Mouse (Mus musculus) adrenal gland, postnatal 14 days (tissue): ENCODE results near the gene Fam241a. TPM values are rescaled to one million over a fixed set of nuclear protein-coding genes. Genes with fewer than 3 reads are reported as not detected.
A peak's percentile ranks its signal among the peaks of the same experiment; 100 is the strongest.

Experiments used
- DNase-seq: peaks from one replicate; pipeline ENCODE4 v3.0.0; 2021; ENCODE audit warnings: mixed read lengths
- total RNA-seq: library from RNA; stranded (reverse); gene quantifications from 2 replicates; pipeline ENCODE4 v1.2.3, GENCODE M21; 2021

Fam241a gene
- total RNA-seq, 1 experiment from 2014 or later: 7.8 TPM

DNA sequence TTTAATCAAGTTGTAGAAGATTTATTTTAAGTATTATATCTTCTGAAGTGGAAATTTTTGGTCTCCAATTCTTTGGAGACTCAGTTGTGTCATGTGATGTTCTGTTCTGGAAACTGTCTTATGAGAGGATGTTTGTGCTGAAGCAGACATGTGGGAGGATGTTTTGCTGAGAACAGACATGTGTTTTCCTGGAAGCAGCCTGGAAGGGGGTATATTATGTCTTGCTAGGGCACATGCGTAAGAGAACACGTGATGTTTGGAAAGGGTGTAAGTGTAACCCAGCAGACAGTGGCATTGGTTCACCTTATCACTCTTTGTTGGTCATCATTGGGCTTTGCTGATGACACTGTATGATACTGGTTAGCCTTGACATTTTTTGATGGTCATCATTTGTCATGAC, 20.6 kb downstream of the Fam241a start:
- no peak for DNase-seq

DNA sequence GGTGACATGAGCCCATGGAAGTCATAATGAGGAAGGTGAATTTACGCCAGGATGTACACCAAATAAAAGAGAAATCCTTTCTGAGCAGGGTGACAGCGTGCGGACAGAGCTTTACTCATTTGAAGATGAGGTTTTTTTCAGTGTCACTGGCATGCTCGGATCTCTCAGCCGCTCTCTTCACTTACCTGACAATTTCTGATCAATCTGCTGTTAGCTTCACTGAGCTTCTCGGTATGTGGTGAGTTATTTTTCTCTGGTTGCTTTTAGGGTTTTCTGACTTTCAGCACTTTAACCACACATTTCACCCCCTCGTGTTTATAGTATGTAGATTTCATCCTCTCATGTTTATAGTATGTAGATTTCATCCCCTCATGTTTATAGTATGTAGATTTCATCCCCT, 21.1 kb downstream of the Fam241a start:
- DNase-seq: no peak

DNA sequence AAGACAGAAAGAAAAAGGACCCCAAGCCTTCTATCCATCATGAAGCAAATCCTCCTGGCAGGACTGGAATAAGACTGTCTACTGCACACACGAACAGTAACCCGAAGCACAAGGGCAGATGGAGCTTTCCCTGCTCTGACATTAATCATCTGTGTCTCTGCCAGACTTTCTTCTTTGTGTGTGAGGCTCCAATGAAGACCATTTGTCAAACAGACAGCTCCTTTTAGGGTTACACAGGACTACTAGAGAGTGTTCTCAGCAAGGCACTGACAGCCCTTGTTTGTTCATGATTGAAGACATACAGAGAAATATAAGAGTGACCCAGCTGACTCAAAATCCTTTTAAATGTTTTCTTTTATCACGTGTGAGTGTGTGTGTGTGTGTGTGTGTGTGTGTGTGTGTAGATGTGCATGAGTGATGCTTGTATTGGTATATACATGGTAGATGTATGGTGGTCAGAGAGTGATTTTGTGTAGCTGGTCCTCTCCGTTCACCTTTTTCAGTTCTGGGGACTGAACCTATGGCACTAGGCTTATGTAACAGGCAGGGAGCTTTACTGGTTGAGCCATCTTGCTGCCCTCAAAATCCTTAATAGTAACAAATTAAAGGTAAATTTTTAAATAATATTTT, 21.8 kb downstream of the Fam241a start:
- DNase-seq: no peak

DNA sequence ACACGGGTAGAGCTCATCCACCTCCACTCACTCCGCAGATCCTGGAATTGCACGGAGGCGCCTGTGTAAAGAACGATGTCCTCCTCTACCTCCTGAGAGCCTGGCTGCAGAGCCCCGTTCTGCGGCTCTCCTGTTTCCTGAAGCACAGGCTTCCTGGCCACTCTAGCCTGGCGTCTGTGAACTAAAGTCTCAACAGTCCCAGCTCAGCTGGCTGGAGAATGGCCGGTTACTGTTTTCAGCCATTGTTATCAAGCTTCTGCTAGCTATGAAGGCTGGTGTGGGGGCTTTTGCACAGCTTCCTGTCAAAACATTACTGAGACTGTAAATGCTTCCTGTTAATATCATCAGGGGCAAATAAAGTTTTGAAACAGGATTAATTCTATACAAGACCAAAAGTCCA, 24.5 kb downstream of the Fam241a start:
- DNase-seq: no peak

DNA sequence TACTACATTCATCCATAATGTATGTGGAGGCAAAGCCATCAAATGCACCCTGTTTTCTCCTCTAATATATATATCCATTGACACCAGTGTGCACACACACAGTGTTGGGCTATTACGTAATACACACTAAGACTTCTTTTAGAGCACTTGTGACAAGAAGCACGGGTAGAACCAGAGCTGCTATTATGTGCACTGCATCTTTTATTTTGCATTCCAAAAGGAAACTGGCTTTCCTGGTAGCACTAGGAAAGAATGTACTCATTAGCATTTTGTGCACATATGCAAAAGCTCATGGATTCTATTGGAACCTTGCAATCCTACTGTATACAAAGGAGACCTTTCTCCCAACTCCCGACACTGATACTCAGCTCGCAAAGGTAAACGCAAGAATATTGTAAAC, 27.2 kb downstream of the Fam241a start:
- no peak for DNase-seq

DNA sequence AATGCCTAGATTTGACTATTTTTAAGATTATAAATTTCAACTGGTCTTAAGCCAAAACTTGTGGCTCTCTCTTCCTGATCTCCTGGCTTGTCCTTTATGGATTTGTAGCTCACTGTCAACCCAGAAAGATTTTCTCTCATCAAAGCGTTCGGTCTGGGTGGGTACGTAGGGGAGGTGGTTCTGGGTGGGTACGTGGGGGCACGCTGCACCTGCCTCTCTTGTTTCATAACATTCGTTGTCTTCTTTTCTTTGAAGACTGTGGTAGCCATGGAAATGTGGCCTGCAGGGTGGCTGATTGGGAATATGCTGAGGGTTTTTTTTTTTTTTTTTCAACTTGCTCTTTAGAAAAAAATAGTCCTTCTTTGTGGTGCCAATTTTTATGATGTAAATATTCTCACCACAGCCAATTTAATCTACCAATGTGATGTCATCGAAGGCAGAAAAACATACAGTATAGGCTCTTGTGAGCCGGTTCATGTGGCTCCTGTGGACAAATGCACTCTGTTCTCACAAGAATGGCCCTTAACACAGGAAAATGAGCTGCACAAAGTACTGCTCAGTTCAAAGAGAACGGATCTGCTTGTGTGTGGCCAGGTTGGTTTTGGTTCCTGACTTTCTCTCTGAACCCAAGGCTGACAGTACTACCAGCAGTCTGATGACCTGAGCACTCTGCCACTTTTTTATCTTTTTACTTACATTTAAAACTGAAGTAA, 27.9 kb downstream of the Fam241a start:
- DNase-seq: no peak

DNA sequence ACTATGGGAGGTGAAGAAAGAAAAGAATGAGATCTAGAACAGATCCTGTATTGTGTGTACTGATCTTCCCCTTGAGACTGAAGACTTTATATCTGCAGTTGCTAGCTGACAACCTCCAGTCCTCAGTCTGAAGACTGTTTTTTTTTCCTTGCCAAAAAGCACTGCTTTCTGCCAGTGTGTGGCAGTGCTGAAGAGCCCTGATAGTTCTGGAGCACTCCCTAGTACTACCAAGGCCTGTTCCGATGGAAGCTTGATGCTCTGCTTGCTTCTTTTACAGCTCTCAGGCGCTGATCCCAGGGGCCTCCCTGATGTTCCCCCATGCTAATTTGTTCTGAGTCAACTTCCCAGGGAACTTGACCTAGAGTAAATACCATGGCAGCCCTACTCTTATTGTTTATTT, 31.9 kb downstream of the Fam241a start:
- DNase-seq: no peak

DNA sequence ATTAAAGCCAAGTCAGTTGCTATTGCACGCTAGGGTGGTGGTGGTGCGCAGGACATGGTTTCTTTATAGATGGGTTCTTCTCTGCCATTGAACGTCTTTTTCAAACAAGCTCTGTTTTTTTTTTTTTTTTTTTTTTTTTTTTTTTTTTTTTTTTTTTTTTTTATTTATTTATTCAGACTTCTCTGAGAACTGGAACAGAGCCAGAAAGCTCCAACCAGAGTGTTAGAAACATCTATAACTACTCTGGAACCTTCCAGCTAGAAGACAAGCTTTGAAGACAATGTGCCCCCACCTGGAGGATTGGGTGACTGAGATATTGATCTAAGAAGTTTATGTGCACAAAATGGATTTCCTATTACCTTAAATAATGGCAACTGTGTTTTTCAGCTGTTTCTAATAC, 32.6 kb downstream of the Fam241a start:
- no peak for DNase-seq

DNA sequence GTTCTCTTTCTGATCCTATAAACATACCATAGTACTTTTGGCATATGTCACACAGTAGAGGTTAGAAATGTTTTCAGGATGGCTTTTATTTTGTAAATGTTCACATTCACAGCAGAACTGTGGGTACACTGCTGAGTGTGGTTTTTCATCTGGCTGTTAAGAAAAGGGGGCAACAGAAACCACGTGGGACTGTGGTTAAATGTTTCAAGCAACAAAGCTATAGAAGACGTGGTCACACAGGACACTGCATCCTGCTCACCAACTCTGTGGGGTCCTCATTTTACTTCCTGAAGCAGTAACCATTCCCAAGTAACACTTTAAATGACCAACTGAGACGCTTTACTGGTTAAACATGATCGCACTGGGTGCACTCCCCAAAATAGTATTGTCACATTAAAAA, 33.6 kb downstream of the Fam241a start:
- no peak for DNase-seq

DNA sequence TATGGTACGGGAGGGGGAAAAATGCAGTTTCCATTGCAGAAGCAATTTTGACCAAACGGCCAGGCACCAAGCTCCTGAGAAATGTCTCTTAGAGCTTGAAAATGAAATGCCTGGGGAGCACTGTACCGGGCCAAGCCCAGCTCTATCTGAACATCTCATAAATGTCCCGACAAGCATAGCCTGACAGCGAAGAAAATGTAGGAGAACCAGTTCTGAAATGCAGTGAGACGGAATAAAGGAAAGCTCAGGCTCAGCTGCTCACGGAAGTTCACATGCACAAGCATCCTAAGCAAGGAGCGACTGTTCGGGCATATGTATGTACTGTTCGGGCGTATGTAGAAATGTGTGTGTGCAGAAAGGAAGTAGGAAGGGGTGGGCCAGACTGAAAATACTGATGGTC, 34.8 kb downstream of the Fam241a start:
- DNase-seq: no peak

DNA sequence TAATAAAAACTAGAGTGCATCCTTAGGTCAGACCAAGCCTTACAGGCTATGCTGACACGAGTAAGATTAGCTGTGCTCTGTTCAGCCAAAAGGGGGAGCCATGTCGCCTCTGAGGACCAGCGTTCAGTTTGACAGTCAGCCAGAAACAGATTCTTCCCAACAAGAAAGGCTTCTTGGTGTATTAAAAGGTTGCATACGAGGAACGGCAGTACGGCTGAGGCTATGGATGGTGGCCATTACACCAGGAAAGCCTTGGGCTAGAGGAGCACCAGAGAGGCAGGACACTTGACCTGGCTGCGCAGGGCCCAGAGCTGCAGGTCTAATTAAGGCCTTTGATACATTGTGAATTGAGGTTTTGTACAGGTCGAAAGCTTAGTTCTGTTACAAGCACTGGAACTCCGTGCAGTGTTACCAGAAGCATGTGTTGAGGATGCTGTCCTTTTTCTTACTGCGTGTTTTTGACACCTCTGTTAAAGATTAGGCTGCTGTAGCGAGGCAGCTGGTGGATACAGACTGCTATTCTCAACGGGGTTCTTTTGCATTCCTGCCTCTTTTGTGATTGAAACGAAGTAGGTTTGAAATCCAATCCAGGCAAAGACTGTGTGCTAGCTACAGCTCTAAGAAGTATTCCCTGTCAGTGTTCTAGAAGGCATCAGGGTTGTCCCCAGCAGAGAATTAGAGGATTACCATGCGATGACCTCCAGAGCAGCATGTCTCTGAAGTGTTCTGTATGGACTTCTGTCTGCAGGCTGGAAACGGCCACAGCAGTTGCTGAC, 42.5 kb downstream of the Fam241a start:
- peak; percentile 84 for DNase-seq

DNA sequence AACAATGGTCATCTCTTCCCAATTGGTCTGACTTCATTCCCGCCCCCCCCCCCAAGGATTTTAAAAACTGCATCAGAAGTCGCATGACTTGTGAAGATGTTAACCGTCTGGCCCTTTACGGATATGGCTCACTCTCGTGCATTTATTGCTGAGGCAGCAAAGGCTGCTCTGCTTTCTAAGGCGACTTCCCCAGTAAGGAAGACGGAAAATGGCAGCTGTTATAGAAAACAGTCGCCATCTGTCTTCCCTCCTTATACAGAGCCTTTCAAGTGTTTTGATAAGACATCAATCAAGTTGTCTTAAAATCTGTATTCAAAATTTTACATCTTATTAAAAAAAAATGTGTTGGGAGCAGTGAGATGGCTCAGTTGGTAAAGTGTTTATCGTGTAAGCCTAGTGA, 43.4 kb downstream of the Fam241a start:
- no peak for DNase-seq

DNA sequence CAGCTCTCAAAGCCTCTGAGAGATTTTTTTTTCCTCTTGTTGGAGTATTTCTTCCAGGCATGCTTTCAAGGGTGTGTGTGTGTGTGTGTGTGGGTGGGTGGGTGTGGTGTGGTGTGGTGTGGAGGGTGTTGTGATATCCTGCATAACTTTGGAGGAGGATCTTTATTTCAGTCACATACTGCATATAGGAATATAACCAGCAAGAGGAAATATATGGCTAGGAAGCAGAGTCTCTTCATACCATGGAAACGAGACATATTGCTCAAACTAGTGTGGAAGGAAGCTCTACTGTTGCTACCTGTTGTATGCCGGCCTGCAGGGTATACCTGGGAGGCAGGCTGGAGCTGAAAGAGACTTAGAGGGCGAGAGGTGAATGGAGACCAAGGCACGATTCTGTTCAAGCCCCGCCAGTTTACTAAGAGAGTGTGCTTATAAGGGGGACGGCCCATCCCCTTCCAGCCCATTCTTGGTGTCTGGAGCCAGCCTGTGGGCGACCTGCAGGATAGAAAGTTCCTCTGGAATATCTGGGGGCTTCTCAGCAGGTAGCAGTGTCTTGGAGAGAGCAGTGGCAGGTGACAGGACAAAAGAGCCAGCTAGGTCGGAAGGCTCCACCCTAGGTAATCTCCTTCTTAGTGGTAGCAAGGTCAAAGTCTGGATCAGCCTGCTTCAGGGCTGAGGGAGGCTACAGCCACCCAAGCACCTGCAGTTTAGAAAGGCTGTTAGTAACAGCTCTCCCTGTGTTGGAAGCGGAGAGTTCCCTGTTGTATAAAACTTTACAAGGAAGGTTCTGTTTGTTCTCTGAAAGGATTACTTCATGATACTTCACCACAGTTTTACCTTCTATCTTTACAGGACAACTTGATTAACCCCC, 45.1 kb downstream of the Fam241a start:
- no peak for DNase-seq

DNA sequence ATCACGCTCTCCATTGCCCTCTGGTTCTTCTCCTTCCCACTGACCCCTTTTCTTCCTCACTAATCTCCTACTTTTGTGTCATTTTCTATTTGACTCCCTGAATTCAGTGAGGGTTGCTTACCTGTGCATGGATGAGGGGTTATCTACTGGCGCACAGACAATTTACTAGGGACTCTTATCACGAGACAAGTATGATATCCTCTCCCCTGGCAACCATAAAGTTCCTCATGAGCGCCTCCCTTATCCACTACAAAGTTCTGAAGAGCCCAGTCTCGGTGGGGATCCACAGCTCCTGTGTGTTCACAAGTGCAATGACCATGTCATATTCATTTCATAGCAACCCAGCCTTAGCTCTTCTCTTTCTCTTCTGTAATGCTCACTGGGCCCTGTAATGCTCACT, 46.2 kb downstream of the Fam241a start:
- DNase-seq: no peak

DNA sequence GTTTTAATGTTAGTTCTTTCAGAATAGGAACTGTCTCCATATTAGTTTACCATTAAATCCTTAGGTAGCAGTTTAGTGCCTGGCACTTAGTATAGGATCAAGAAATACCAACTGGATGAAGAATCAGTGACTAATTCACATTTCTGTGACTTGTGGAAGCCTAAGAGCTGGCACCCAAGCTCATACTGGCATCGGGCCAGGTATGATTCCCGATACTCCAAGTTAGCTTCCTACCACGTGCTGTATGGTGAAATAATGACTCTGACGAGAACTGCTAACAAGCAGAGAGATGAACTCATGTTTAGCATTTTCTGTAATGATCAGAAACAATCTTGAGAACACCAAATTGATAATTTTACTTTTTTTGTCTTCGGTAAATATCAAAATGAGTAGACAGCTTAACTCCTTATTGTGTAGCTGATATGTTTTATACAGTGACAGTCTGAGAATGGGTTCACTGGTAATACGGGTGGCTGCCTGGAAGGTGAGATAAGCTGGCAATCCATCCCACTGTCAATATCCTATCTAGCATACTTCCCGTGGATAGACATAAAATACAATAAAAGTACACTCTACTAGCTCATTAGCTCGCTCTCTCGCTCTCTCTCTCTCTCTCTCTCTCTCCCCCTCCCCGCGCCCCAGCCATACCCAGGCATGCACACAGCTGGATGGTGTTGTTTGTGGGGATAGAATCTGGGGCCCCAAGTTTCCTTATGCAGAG, 47.9 kb downstream of the Fam241a start:
- peak; percentile 66 for DNase-seq

DNA sequence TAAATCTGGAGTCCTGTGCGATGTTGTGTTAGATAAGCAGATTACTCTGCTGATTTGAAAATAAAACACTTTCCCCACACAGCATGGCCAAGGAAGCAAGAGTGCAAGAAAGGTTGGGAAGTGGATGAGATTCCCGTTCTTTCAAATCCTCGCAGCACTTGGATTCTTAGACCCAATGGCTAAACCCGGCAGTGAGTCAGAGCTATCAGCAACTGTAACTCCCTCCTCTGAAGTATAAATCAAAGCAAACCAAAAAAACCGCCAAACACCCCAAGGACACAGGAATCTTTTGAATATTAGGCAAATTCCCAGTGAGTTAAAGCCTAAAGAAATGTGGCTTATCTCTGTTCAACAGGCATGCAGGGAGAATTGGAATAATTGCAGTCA, 52.2 kb downstream of the Fam241a start:
- DNase-seq: peak; percentile 51

DNA sequence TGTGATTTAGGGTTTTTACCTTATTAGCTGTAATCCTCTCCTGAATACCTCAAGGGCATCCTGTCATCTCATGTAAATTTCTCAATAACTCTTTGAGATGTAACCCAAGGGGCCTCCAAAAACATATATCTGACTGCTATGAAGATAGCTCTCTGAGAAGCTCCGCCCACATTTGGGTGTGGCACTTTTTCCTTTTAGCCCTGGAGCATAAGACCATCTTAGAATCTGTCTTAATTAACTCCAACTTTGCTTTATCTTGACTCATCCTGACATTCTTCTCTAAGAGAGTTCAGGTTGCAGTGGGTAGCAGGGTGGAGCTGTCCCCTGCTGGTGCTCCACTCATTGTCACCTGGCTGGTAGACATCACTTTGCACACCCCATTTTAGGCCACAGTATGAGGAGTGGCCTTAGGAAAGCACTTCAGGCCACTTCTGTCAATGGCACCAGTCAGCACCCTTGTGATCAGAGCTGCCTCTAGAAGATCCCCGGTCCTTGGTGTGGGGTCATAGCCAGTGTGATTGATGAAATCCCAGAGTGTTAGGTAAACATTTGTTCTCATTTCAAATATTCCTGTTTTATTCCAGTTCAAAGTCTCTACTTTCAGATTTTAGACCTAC, 52.7 kb downstream of the Fam241a start:
- peak; percentile 37 for DNase-seq

DNA sequence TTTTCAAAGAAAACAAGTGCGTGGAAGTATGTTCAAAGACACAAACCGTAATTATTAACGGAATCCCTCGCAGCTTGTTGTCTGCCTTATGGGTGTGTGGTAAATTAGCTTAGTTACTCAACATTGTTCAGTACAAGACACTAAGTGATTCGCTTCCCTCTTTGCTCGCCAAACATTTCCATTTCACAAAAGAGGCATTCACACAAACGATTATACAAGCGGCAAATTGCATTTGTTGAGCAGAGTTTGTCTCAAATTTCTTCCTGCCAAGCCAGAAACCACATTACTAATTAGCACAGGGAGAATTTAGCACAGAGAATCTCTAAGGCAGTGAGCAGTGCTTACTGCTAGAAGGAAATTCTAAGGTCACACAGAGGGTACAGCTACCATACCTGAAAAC, 54.2 kb downstream of the Fam241a start:
- DNase-seq: no peak

DNA sequence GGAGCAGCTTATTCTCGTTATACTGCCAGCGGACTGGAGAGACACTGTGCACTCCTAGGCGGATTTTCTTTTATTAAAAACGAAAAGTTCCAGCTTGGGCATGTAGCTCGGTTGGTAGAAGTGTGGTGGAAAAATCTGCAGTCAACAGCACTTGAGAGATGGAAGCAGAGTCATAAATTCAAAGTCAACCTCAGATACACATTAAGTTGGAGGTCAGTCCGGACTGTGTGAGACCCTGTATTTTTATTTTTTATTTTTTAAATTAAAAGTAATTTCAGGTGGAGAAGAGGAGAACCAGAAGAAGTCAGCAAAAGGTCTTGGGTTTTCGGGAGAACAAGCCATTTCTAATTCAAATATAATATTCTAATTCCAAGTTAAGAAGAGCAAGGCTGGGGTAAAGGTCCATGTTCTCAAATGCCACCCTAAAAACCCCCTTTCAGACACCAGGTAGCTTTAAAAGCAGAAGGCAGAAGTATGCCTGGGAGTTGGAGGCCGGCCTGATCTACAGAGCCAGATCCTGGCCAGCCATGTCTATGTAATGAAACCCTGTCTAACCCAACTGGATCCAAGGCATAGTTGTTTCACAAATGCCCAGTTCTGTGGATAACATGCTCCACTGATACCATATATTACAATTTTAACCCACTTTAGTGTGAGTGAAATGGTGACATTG, 58.0 kb downstream of the Fam241a start:
- no peak for DNase-seq

DNA sequence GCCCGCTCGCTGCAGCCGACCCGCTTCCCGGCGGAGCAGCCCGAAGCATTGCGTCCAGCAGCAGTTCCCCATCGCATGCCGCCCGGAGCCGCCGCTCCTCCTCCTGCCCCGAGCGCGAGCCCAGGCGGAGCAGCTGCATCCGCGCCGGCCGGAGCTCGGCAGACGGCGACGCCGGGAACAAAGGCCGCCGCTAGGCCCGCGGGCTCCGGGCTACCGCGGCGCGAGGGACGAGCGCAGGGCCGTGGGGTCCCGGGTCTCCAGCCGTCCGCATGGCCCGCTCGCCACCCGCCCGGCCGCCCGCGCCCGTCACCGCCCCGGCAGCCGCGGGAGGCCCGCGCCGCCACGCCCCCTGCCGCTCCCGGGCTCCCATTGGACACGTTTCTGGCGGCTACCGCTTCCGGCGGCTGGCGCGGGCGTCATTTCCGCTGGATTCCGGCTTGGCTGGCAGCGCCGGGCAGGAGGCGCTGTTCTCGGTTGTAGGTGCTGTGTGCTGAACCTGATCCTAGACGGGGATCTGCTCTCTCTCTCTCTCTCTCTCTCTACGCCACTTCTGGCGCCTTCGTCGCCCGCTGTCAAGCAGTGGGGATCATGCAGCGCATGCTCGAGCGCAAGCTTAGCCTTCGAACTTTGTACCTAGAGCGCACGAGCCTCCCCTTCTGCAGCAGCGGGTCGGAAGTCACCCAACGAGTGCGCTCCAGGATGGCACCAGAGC, 58.8 kb downstream of the Fam241a start, which contains the start of gene Ap1ar:
Gene Ap1ar (minus strand): TSS at position 370 of the 712 bp plus-strand sequence.
- peak; percentile 98 for DNase-seq
